Mouse (Mus musculus) lung, postnatal 0 days (tissue): Measurements from ENCODE around the gene Hcst.

Experiments used
- CTCF ChIP-seq: IDR thresholded peaks from 2 replicates; pipeline ENCODE4 v1.5.1; 2016; ENCODE audit warnings: antibody characterized with exemption, mild to moderate bottlenecking
- EP300 ChIP-seq: IDR thresholded peaks from 2 replicates; pipeline ENCODE4 v1.6.1; 2016; ENCODE audit warnings: antibody characterized with exemption, mild to moderate bottlenecking, control low read depth

- TF ChIP-seq EP300: no peak
- TF ChIP-seq CTCF: no peak
These were observed 3.5 kb upstream of the Hcst start for GRCm38 (mm10) chr7:30423071-30423641.
